Mouse (Mus musculus) mouse trophoblast stem cell (cell line): Measurements from ENCODE around the gene Prss22.

Source experiments
- in situ Hi-C, 2 experiments: fragments of 300-500 bp; cut with MseI, MboI; formaldehyde crosslinking; loops; 2 replicates in 1 of 2; 3 replicates in 1 of 2; pipeline ENCODE4 v1.15.1; 2025

The Prss22 gene

GRCm38 (mm10) chr17:23997901-23998300 lies at the start of gene Prss22:
TSS of gene Prss22 (minus strand) at chr17:23998100.
- in situ Hi-C loops = no loop called here

DNA sequence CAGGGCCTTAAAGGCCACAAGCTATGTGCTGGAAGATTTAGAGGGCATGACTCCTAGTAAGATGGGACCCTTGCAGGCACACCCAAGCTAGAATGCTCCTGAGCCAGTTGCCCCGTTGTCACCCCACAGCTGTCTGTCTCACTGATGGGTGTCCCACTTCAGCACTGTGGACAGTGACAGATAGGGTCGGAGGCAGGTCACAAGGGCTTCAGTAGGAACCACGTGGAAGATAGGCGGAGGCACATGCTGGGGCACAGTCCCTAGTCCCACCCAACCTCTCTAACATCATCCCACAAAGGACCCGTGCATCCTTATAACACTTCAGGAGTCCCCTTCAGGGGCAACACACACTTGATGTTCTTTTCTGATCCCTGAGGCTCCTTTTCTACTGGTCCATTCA lies 48.1 kb upstream of the Prss22 start:
- in situ Hi-C loops = no loop called here

DNA sequence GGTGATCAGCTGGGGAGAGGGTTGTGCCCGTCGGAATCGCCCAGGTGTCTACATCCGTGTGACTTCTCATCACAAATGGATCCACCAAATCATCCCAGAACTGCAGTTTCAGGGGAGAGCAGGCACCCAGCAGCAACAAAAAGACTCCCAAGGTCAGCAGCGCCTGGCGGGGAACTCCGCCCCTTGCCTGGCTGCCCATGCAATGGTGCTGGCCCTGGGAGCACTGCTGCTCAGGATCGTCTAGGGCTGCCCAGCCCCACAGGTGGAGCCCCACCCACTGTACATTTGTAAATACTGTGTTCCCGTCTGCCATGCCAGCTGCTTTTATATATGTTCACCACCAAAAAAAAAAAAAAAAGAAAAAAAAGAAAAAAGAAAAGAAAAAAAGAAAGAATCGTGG lies 47.7 kb upstream of the Prss22 start:
- in situ Hi-C loops = no loop called here

DNA sequence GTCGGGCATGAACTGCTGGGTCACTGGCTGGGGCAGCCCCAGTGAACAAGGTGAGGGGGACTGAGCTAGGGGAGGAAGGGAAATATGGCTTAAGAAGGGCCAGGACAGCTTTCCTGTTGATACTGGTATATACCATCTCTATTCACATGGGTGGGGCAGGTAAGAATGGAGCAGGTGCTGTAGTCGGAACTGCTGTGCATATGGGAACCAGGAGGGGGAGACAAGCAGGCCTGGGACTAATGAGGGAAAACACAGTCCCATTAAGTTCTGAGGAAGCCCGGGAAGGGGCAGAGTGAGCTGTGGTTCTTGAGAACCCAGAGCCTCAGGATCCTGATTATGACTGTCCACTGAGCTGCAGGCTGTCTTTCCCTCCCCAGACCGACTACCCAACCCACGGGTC lies 46.6 kb upstream of the Prss22 start:
- in situ Hi-C loops = no loop called here

GRCm38 (mm10) chr17:24037844-24038243 lies 39.9 kb upstream of the Prss22 start, which contains the start of gene Prss27:
TSS of gene Prss27 (plus strand) at chr17:24038144.
- in situ Hi-C loops = no loop called here

GRCm38 (mm10) chr17:24037360-24037759 lies 39.5 kb upstream of the Prss22 start:
- in situ Hi-C loops = no loop called here

DNA sequence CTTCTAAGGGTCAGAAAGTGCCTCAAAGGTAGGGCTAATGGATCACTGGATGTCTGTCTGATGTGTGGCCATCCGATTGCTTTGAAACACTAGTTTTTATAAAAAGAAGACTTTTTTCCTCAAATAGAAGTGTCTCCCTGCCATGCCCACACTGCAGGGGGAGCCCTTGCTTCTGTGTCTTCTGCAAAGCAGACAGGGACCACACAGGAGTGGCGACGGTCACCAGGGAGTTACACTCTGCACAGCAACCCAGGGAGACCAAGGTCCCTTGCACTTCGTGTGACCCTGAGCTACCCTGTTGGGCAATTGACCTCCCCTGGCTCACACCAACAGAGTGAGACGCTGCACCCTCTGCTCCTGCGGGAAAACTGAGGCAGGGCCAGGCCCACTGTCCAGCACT lies 39.1 kb upstream of the Prss22 start:
- in situ Hi-C loops = no loop called here

DNA sequence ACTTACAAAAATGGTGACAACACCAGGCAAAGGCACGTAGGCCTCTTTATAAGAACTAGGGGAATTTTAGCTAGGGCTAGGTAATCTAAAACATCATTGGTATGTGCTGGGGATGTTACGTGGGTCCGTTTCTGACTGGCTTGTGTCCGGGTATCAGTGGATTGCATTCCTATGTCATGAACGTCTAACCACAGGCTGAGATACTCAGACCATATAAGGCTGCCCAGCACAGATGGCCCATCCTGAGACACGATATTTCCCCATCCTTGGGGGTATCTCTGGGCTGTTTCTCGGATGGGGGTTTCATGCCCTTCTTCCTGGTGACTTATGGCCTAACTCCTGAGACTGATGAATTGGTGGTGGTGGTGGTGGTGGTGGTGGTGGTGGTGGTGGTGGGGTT lies 37.2 kb upstream of the Prss22 start:
- in situ Hi-C loops = no loop called here

- in situ Hi-C loops = no loop called here
Measured at GRCm38 (mm10) chr17:24030551-24030950, 32.7 kb upstream of the Prss22 start.

DNA sequence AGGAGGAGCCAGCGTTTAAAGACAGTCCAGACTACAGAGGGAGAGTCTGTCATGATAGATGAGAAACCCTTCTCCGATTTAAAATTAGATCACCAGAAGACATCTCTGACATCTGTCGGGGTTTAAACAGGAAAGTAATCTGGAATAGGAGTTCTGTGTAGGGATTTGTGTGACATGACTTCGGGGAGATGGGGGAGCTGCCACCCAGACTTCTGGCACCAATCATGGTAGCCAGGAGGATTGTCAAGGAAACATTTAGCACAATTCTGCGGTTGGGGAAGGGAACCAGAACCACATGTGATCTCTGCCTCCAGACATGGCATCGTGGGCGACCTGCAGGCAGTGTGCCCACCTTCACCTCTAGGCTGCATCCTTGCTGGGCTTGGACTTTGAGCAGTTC lies 31.6 kb upstream of the Prss22 start:
- in situ Hi-C loops = no loop called here

DNA sequence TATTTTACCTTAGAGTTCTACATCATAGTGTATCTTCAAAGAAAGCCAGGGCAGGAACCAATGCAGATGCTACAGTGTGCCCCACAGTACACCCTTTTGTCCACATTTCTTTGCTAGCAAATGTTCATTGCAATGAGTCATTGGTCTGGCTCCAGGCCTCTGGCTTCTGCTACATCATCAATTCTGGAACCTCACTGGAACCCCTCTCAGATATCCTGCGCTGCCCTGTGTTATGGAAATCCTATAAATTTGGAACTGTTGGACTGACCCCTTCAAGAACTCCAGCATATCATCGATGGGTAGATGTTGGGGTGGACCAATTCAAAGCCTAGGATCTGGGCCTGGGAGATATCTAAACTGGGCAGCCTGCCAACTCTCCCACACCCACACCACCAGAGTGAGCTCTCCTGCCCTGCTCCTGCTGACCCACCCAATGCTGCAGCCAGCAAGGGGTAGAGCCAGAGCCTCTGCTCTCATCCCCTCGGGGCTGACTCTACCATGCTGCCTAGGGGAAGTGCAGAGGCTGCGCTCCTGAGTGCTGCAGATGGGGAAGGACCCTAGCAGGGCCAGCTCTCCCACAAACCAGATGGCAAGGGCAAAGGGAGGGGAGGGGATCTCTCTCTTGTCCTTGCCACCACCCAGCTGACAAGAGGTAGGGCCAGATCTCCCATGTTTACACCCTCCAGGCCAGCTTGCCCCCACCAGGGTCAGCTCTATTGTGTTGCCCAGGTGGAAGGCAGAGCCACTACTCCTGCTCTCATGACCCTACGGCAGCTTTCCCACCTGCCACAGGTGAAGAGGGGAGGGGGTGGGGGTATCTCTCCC lies 23.7 kb upstream of the Prss22 start:
- in situ Hi-C loops = no loop called here

GRCm38 (mm10) chr17:24020696-24021095 lies 22.8 kb upstream of the Prss22 start:
- in situ Hi-C loops = no loop called here

GRCm38 (mm10) chr17:24015727-24016126 lies 17.8 kb upstream of the Prss22 start:
- in situ Hi-C loops = no loop called here

DNA sequence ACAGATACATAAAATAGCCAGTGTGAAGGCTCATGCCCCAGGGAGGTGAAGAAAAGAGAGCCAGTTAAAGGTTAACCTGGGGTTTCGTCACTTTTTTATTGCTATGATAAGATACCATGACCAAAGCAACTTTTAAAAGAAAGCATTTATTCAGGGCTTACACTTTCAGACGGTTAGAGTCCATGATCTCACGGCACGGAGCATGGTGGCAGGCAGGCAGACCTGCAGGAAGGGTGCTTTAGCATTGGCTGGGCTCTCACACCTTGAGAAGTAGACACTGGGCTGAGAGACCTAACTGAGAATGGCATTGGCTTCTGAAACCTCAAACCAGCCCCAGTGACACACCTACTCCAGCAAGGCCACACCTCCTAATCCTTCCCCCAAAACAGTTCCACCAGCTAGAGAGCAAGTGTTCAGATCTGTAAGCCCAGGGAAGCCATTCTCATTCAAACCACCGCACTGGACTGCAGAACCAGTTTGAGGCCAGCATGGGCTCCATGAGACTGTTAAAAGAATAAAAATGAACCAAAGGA lies 16.6 kb upstream of the Prss22 start:
- in situ Hi-C loops = no loop called here

DNA sequence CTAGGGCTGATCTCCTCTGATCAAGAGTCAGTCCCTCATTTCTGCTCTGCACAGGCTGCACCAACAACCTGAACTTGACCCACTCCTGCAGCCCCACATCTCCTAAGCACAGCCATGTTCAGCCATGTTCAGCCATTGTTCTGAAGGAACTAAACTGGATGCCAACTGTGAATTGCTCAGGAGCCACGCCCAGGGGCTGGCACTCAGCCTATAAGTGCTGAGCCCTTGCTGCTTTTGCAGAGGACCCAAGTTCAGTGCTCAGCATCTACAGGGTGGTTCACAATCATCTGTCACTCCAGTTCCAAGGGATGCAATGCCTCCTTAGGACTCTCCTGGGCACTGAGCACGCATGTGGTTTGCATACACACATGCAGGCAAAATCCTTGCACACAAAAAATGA lies 15.0 kb upstream of the Prss22 start:
- in situ Hi-C loops = no loop called here

GRCm38 (mm10) chr17:24009617-24010016 lies 11.7 kb upstream of the Prss22 start:
- in situ Hi-C loops = no loop called here

DNA sequence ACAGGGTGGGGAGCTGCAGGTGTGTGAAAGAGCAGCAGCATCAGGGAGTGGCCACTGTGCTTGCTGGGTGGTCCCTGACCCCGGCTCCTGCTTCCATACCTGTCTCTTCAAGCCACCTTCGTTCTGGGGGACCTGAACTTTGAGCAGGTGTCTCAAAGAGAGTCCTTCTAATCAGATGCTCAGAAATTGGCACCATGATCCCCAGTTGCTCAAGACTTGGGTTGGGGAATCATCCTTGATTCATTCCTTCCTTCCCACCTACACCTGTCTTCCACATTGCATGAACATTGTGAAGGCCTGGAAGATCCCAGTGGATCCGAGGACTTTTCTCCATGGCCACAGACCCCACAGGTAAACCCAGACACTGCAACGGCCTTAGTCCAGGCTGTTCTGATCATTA lies 10.2 kb upstream of the Prss22 start:
- in situ Hi-C loops = no loop called here

- in situ Hi-C loops = no loop called here
Measured at GRCm38 (mm10) chr17:24007391-24007790, 9.5 kb upstream of the Prss22 start.

GRCm38 (mm10) chr17:24006930-24007329 lies 9.0 kb upstream of the Prss22 start:
- in situ Hi-C loops = no loop called here

GRCm38 (mm10) chr17:24005049-24005448 lies 7.1 kb upstream of the Prss22 start:
- in situ Hi-C loops = no loop called here

- in situ Hi-C loops = no loop called here
Measured at GRCm38 (mm10) chr17:24004071-24004665, 6.3 kb upstream of the Prss22 start.

DNA sequence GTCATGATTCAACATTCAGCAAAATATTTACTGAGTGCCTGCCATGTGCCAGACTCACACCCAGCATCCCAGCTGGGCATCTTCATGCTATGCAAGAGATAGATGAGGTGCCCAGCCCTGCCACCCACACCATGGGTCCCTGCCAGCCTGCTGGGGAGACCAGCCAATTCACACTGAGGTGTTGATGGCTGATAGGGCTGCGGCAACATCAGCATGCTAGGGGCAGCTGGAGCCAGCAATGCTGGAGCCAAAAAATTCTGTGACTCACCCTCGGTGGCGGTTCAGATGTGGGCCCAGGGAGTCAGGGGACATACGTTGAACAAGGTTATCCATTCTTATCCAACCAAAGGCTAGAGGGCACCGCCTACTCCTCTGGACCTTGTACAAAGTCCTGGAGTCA lies 2.5 kb upstream of the Prss22 start:
- in situ Hi-C loops = no loop called here

DNA sequence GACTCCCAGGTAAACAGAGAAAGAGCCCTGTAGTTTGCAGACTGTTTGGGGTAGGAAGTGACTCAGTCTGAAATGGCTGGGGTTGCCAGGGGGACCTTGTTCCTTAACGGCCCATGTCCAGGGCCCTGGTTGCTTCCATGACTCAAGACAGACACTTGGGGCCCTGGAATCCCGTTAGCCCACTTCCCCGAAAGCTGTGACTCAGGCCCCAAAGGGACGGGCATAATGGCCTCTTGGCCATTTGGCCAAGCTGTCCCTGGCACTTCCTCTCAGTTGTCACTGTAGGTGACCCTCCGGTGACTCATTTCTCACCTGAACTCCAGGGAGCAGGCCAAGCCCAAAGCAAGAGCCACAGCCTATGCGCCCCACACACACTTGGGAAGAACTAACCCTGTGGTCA lies 483 bp upstream of the Prss22 start:
- in situ Hi-C loops = no loop called here
